Mouse (Mus musculus): Measurements from ENCODE around the gene Fpgs.

DNA sequence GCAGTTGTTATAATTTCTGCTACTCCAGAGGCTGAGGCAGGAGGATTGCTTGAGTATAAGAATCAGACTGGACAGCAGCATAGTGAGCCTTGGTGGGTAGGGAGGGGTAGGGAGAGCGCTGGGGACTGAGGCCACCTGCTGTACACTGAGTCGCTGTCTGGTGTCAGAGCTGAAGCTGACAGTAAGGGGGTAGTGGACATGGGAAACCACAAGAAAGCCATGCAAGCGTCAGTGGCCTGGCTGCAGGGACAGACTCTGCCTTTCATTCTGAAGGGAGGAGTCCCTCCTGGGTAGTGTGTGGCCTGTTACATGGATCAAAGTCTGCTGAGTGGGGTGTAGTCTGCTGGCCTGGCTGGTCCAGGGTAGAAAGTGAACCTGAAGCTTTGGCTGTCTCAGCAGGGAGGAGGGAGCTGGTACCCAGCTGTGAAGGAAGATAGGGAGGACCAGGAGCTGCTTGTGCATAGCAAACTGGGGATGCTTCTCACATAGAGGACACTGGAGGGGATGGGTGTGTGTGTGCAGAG lies 32.4 kb upstream of the Fpgs start:
- TF ChIP-seq CTCF (IDR thresholded peaks at IDR 0.05) (no peak), POLR2A (IDR thresholded peaks at IDR 0.05; ENCODE audit: insufficient read depth, low read depth, low read length) (no peak), EP300 (IDR thresholded peaks at IDR 0.05; ENCODE audit: insufficient read depth, low read depth, low read length) (no peak)

All from heart, adult 2 months (tissue).